Mouse (Mus musculus): Measurements from ENCODE around the gene Tmem240.
"Not testable (repeated sequence)": the region's sequence is repeated elsewhere in the genome, so short reads cannot be mapped to it uniquely, and the experiment has no call there.

Tmem240 gene

GRCm38 (mm10) chr4:155734350-155734941, at the start of gene Tmem240:
Gene Tmem240, plus strand, starts transcription at chr4:155734800.
- in situ Hi-C loops (cut with MseI, MboI): no loop called here

GRCm38 (mm10) chr4:155687764-155688163, 46.8 kb upstream of the Tmem240 start:
- in situ Hi-C loops (cut with MseI, MboI): not testable (repeated sequence)

- in situ Hi-C loops (cut with MseI, MboI): no loop called here
Measured at GRCm38 (mm10) chr4:155690571-155691375, 43.8 kb upstream of the Tmem240 start.

- in situ Hi-C loops (cut with MseI, MboI): no loop called here
Measured at GRCm38 (mm10) chr4:155692421-155692820, 42.2 kb upstream of the Tmem240 start.

- in situ Hi-C loops (cut with MseI, MboI): no loop called here
Measured at GRCm38 (mm10) chr4:155694111-155694481, 40.5 kb upstream of the Tmem240 start, which contains the start of gene Fndc10. Gene Fndc10, plus strand, starts transcription at chr4:155694342.

GRCm38 (mm10) chr4:155694482-155695401, 39.9 kb upstream of the Tmem240 start:
- in situ Hi-C loops (cut with MseI, MboI): no loop called here

GRCm38 (mm10) chr4:155695531-155696062, 39.0 kb upstream of the Tmem240 start:
- in situ Hi-C loops (cut with MseI, MboI): no loop called here

GRCm38 (mm10) chr4:155696261-155697255, 38.0 kb upstream of the Tmem240 start:
- in situ Hi-C loops (cut with MseI, MboI): no loop called here

GRCm38 (mm10) chr4:155700425-155700824, 34.2 kb upstream of the Tmem240 start:
- in situ Hi-C loops (cut with MseI, MboI): no loop called here

- in situ Hi-C loops (cut with MseI, MboI): no loop called here
Measured at GRCm38 (mm10) chr4:155703425-155703929, 31.1 kb upstream of the Tmem240 start.

GRCm38 (mm10) chr4:155704721-155705591, 29.6 kb upstream of the Tmem240 start, which contains the start of gene Ssu72:
Gene Ssu72, plus strand, starts transcription at chr4:155704800.
- in situ Hi-C loops (cut with MseI, MboI): no loop called here

- in situ Hi-C loops (cut with MseI, MboI): no loop called here
Measured at GRCm38 (mm10) chr4:155705592-155705929, 29.0 kb upstream of the Tmem240 start.

- in situ Hi-C loops (cut with MseI, MboI): no loop called here
Measured at GRCm38 (mm10) chr4:155708582-155708981, 26.0 kb upstream of the Tmem240 start.

- in situ Hi-C loops (cut with MseI, MboI): no loop called here
Measured at GRCm38 (mm10) chr4:155708988-155709387, 25.6 kb upstream of the Tmem240 start.

- in situ Hi-C loops (cut with MseI, MboI): no loop called here
Measured at GRCm38 (mm10) chr4:155710521-155711252, 23.9 kb upstream of the Tmem240 start.

- in situ Hi-C loops (cut with MseI, MboI): no loop called here
Measured at GRCm38 (mm10) chr4:155721668-155722083, 12.9 kb upstream of the Tmem240 start.

GRCm38 (mm10) chr4:155727993-155728392, 6.6 kb upstream of the Tmem240 start:
- in situ Hi-C loops (cut with MseI, MboI): no loop called here

- in situ Hi-C loops (cut with MseI, MboI): no loop called here
Measured at GRCm38 (mm10) chr4:155733267-155733666, 1.3 kb upstream of the Tmem240 start.

All from mouse trophoblast stem cell (cell line).